Mouse (Mus musculus): Measurements from ENCODE around the gene Gopc. TPM values are rescaled to one million over a fixed set of nuclear protein-coding genes. Genes with fewer than 3 reads are reported as not detected.
"Not testable (repeated sequence)": the region's sequence is repeated elsewhere in the genome, so short reads cannot be mapped to it uniquely, and the experiment has no call there.

The Gopc gene
- polyA plus RNA-seq, 1 experiment from 2014 or later, result 17.3 TPM

- Histone ChIP-seq H3K27ac (replicated peaks; ENCODE audit: low read depth, low read length) (no peak overlapping the region), H3K9me3 (ENCODE audit: control insufficient read depth, low read length) (no peaks in the 10 kb centered on the region), H3K4me3 (ENCODE audit: low read depth, low read length) (no peak overlapping the region), H3K27me3 (replicated peaks; ENCODE audit: control insufficient read depth, insufficient read depth, low read length) (no peaks in the 10 kb centered on the region), H3K4me2 (ENCODE audit: low read depth, low read length) (no peak overlapping the region), H3K9ac (ENCODE audit: low read depth, low read length) (no peak overlapping the region), H3K4me1 (ENCODE audit: control insufficient read depth, insufficient read depth, low read length) (no peaks in the 10 kb centered on the region), H3K36me3 (ENCODE audit: control insufficient read depth, insufficient read depth, low read length) (peaks cover 4% of the 10 kb centered on the region; the same call in 1 of the 2 replicates)
- DNase-seq (ENCODE audit: low spot score), result no peak
- WGBS, result 92% methylated on average over 4 of the region's 4 CpGs
- ATAC-seq (ENCODE audit: low read depth), result no peak
Observed at GRCm38 (mm10) chr10:52360241-52360735, 21.6 kb downstream of the Gopc start.

DNA sequence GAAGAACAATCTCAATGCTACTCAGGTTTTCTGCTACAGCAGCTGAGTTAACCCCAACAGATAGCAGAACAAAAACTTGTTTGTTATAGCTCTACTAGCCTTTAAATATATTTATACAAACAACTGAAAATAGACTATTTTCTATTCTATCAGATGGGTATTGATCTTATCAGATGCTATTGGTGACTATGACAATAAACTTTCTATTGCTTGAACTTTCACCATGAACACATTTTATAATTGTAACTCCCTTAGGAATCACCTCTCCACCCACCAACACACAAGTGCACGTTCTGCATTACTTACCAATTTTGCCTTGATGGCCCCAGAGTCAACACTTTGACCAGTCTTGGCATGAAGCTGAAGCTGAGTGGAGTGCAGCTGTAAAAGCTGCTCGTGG lies 23.5 kb downstream of the Gopc start, which contains the start of gene Gm26741:
Gene Gm26741 (plus strand): TSS at position 301 of the 400 bp plus-strand sequence.
- H3K9ac ChIP-seq (ENCODE audit: low read depth, low read length), result no peak within 1 kb of the TSS
- no peaks in the 10 kb centered on the region for H3K9me3 ChIP-seq (ENCODE audit: control insufficient read depth, low read length)
- WGBS, result 87% methylated on average over 2 of the region's 2 CpGs
- H3K4me1 ChIP-seq (ENCODE audit: control insufficient read depth, insufficient read depth, low read length), result no peaks in the 10 kb centered on the region
- H3K4me2 ChIP-seq (ENCODE audit: low read depth, low read length), result no peak within 1 kb of the TSS
- no peaks in the 10 kb centered on the region for H3K27me3 ChIP-seq (replicated peaks; ENCODE audit: control insufficient read depth, insufficient read depth, low read length)
- H3K27ac ChIP-seq (replicated peaks; ENCODE audit: low read depth, low read length), result no peak within 1 kb of the TSS
- no peak for DNase-seq (ENCODE audit: low spot score)
- peaks cover 10% of the 10 kb centered on the region for H3K36me3 ChIP-seq (ENCODE audit: control insufficient read depth, insufficient read depth, low read length)
- ATAC-seq (ENCODE audit: low read depth), result no peak
- H3K4me3 ChIP-seq (ENCODE audit: low read depth, low read length), result no peak within 1 kb of the TSS

- no peak overlapping the region for H3K9ac ChIP-seq (ENCODE audit: low read depth, low read length)
- 69% methylated on average over 9 of the region's 9 CpGs for WGBS
- H3K4me1 ChIP-seq (ENCODE audit: control insufficient read depth, insufficient read depth, low read length), result no peaks in the 10 kb centered on the region
- no peak for DNase-seq (ENCODE audit: low spot score)
- H3K9me3 ChIP-seq (ENCODE audit: control insufficient read depth, low read length), result no peaks in the 10 kb centered on the region
- no peak overlapping the region for H3K4me2 ChIP-seq (ENCODE audit: low read depth, low read length)
- ATAC-seq (ENCODE audit: low read depth), result no peak
- H3K36me3 ChIP-seq (ENCODE audit: control insufficient read depth, insufficient read depth, low read length), result peaks cover 52% of the 10 kb centered on the region
- H3K27ac ChIP-seq (replicated peaks; ENCODE audit: low read depth, low read length), result no peak overlapping the region
- H3K4me3 ChIP-seq (ENCODE audit: low read depth, low read length), result no peak overlapping the region
- no peaks in the 10 kb centered on the region for H3K27me3 ChIP-seq (replicated peaks; ENCODE audit: control insufficient read depth, insufficient read depth, low read length)
Observed at GRCm38 (mm10) chr10:52353184-52353583, 28.7 kb downstream of the Gopc start.

DNA sequence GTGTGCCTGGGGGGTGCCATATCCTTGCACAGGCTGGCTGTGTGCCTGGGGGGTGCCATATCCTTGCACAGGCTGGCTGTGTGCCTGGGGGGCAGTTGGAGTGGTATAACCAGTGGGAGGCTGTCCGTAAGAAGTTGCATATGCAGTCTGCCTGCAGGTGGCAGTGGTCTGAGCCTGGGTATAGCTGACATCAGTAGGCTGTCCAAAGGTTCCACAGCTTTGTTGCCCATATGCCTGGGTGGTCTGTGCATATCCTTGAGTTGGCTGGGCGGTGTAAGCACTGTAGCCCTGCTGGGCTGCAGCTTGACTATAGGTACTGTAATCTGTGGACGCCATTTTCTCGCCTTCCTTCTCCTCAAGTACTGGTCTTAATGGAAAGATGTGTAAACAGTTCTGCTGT lies 38.6 kb downstream of the Gopc start:
- peaks cover 62% of the 10 kb centered on the region for H3K36me3 ChIP-seq (ENCODE audit: control insufficient read depth, insufficient read depth, low read length)
- not testable (repeated sequence) for H3K27me3 ChIP-seq (replicated peaks; ENCODE audit: control insufficient read depth, insufficient read depth, low read length); H3K4me3 ChIP-seq (ENCODE audit: low read depth, low read length); H3K27ac ChIP-seq (replicated peaks; ENCODE audit: low read depth, low read length); H3K9ac ChIP-seq (ENCODE audit: low read depth, low read length); H3K4me1 ChIP-seq (ENCODE audit: control insufficient read depth, insufficient read depth, low read length); H3K9me3 ChIP-seq (ENCODE audit: control insufficient read depth, low read length); H3K4me2 ChIP-seq (ENCODE audit: low read depth, low read length); DNase-seq (ENCODE audit: low spot score); ATAC-seq (ENCODE audit: low read depth)
- 95% methylated on average over 4 of the region's 4 CpGs for WGBS

DNA sequence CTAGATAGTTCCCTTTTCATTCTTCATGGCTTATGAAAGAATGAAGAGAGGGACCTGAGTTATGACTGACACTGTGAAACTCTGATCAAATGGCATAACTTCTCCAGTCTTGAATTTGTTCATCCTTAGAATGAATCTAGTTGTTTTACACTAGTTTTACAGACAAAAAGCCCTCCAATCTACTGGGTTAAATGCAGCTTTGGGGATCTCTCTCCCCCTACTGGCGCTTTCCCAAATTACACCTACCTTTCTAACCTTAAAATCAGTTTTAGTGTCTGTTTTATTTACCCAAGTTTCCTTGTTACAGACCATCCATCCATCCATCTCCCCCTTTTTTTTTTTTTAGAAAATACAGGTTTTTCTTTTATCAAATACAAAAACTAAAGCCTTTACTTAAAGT lies 50.9 kb downstream of the Gopc start:
- Histone ChIP-seq H3K36me3 (ENCODE audit: control insufficient read depth, insufficient read depth, low read length) (peaks cover 11% of the 10 kb centered on the region), H3K27me3 (replicated peaks; ENCODE audit: control insufficient read depth, insufficient read depth, low read length) (no peaks in the 10 kb centered on the region), H3K9me3 (ENCODE audit: control insufficient read depth, low read length) (no peaks in the 10 kb centered on the region), H3K27ac (replicated peaks; ENCODE audit: low read depth, low read length) (no peak overlapping the region), H3K9ac (ENCODE audit: low read depth, low read length) (no peak overlapping the region), H3K4me1 (ENCODE audit: control insufficient read depth, insufficient read depth, low read length) (no peaks in the 10 kb centered on the region), H3K4me3 (ENCODE audit: low read depth, low read length) (no peak overlapping the region), H3K4me2 (ENCODE audit: low read depth, low read length) (no peak overlapping the region)
- 0% methylated on average over 1 of the region's 1 CpGs for WGBS
- DNase-seq (ENCODE audit: low spot score), result peak; percentile 48
- ATAC-seq (ENCODE audit: low read depth), result no peak

DNA sequence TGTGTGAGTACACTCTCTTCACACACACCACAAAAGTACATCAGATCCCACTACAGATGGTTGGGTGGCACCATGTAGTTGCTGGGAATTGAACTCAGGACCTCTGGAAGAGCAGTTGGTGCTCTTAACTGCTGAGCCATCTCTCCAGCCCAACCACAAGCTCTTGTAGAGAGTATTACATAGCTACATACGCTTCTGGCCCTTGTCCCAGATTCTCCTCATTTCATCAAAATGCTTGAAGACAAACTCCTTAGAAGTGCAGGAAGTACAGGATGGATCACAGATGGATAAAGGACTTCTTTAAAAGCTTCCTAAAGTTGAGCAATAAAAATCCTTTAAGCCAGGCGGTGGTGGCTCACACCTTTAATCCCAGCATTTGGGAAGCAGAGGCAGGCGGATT lies 60.0 kb downstream of the Gopc start:
- Histone ChIP-seq H3K4me3 (ENCODE audit: low read depth, low read length) (no peak overlapping the region), H3K27ac (replicated peaks; ENCODE audit: low read depth, low read length) (no peak overlapping the region), H3K4me1 (ENCODE audit: control insufficient read depth, insufficient read depth, low read length) (no peaks in the 10 kb centered on the region), H3K4me2 (ENCODE audit: low read depth, low read length) (no peak overlapping the region), H3K9me3 (ENCODE audit: control insufficient read depth, low read length) (no peaks in the 10 kb centered on the region), H3K9ac (ENCODE audit: low read depth, low read length) (no peak overlapping the region), H3K27me3 (replicated peaks; ENCODE audit: control insufficient read depth, insufficient read depth, low read length) (no peaks in the 10 kb centered on the region), H3K36me3 (ENCODE audit: control insufficient read depth, insufficient read depth, low read length) (peaks cover 14% of the 10 kb centered on the region)
- peak; percentile 5 for DNase-seq (ENCODE audit: low spot score)
- WGBS, result 89% methylated on average over 3 of the region's 3 CpGs
- ATAC-seq (ENCODE audit: low read depth), result no peak

DNA sequence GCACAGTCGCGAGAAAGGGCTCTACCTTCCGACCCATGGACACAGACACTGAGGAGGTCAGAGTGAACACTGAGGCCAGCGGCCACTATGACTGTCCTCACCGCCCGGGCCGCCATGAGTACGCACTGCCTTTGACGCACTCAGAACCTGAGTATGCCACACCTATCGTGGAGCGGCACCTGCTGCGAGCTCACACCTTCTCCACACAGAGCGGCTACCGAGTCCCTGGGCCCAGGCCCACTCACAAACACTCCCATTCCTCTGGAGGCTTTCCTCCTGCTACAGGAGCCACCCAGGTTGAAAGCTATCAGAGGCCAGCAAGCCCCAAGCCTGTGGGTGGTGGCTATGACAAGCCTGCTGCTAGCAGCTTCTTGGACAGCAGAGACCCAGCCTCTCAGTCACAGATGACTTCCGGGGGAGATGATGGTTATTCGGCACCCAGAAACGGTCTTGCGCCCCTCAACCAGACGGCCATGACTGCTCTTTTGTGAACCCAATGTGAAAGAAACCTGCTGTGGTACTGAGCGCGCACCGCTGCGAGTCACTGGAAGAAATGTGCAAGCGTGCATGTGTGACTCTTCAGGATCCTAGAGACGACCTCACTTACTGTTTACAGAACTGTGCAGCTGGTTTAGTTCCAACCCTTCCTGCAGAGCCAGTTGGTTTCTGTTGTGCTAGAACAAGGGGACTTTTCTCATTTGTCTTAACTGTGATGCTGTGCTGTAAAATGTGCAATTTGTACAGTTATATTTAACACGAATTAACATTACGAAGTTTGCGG lies 62.2 kb downstream of the Gopc start:
- H3K4me2 ChIP-seq (ENCODE audit: low read depth, low read length), result no peak overlapping the region
- ATAC-seq (ENCODE audit: low read depth) (no peak), DNase-seq (ENCODE audit: low spot score) (no peak)
- no peaks in the 10 kb centered on the region for H3K9me3 ChIP-seq (ENCODE audit: control insufficient read depth, low read length)
- H3K9ac ChIP-seq (ENCODE audit: low read depth, low read length), result no peak overlapping the region
- H3K36me3 ChIP-seq (ENCODE audit: control insufficient read depth, insufficient read depth, low read length), result peaks cover 17% of the 10 kb centered on the region
- H3K4me3 ChIP-seq (ENCODE audit: low read depth, low read length), result no peak overlapping the region
- H3K27me3 ChIP-seq (replicated peaks; ENCODE audit: control insufficient read depth, insufficient read depth, low read length), result no peaks in the 10 kb centered on the region
- H3K27ac ChIP-seq (replicated peaks; ENCODE audit: low read depth, low read length), result no peak overlapping the region
- 91% methylated on average over 28 of the region's 28 CpGs for WGBS
- H3K4me1 ChIP-seq (ENCODE audit: control insufficient read depth, insufficient read depth, low read length), result no peaks in the 10 kb centered on the region

DNA sequence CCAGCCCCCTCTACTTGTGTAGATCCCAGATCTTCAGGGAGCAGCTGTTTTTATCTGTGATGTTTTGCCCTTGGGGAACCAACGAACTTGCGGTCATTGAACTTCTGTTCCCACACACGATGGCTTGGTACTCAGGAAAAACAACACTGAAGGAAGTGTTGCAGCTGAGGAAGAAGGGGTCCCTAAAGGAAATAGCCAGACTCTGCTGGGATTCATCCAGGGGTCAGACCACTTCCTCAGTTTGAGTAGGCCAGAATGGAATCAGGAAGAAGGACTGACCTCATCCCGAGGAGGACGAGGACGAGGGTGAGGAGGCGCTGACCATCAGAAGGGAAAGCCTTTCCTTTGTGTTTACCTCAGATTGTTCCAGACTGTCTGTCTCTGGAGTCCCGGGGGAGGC lies 72.7 kb downstream of the Gopc start:
- DNase-seq (ENCODE audit: low spot score) (peak; percentile 23), ATAC-seq (ENCODE audit: low read depth) (no peak)
- no peak overlapping the region for H3K9ac ChIP-seq (ENCODE audit: low read depth, low read length)
- H3K4me2 ChIP-seq (ENCODE audit: low read depth, low read length), result no peak overlapping the region
- H3K4me3 ChIP-seq (ENCODE audit: low read depth, low read length), result no peak overlapping the region
- no peak overlapping the region for H3K27ac ChIP-seq (replicated peaks; ENCODE audit: low read depth, low read length)
- no peaks in the 10 kb centered on the region for H3K27me3 ChIP-seq (replicated peaks; ENCODE audit: control insufficient read depth, insufficient read depth, low read length)
- H3K9me3 ChIP-seq (ENCODE audit: control insufficient read depth, low read length), result no peaks in the 10 kb centered on the region
- H3K36me3 ChIP-seq (ENCODE audit: control insufficient read depth, insufficient read depth, low read length), result peaks cover 12% of the 10 kb centered on the region; the same call in 1 of the 2 replicates
- H3K4me1 ChIP-seq (ENCODE audit: control insufficient read depth, insufficient read depth, low read length), result no peaks in the 10 kb centered on the region
- 52% methylated on average over 8 of the region's 8 CpGs for WGBS

GRCm38 (mm10) chr10:52304574-52304973 lies 77.3 kb downstream of the Gopc start:
- Histone ChIP-seq H3K4me2 (ENCODE audit: low read depth, low read length) (no peak overlapping the region), H3K4me1 (ENCODE audit: control insufficient read depth, insufficient read depth, low read length) (no peaks in the 10 kb centered on the region), H3K27me3 (replicated peaks; ENCODE audit: control insufficient read depth, insufficient read depth, low read length) (no peaks in the 10 kb centered on the region), H3K4me3 (ENCODE audit: low read depth, low read length) (no peak overlapping the region), H3K9me3 (ENCODE audit: control insufficient read depth, low read length) (no peaks in the 10 kb centered on the region), H3K36me3 (ENCODE audit: control insufficient read depth, insufficient read depth, low read length) (peaks cover 3% of the 10 kb centered on the region; the same call in 1 of the 2 replicates), H3K27ac (replicated peaks; ENCODE audit: low read depth, low read length) (no peak overlapping the region), H3K9ac (ENCODE audit: low read depth, low read length) (no peak overlapping the region)
- ATAC-seq (ENCODE audit: low read depth), result no peak
- DNase-seq (ENCODE audit: low spot score), result no peak
- WGBS, result 71% methylated on average over 7 of the region's 7 CpGs

All from embryonic facial prominence, embryonic 14.5 days (tissue).